Mouse (Mus musculus): ENCODE results near the gene Scml4. TPM values are rescaled to one million over a fixed set of nuclear protein-coding genes. Genes with fewer than 3 reads are reported as not detected.

Gene Scml4
- polyA plus RNA-seq, 1 experiment = 32.9 TPM

DNA sequence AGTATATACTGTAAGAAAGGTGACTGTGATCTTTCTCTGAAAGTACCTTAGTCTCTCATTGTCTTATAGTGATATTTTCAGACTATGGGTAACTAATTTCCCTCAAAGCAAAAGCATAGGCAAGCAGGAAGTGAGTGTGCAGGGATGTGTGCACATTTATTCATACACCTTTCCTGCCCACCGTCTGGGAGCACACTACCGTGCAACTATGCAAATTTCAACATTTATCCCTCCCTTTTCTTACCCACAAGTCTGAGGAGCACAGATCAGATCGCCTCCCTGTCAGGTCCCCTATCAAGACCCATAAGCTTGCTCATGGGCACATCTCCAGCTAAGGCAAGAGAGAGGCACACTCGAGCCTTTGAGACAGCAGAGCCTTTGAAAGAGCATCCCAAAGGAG lies 41.2 kb downstream of the Scml4 start:
- Histone ChIP-seq H3K4me1 (replicated peaks; ENCODE audit: control insufficient read depth, insufficient read depth, low read length) (peaks cover 40% of the 10 kb centered on the region), H3K27me3 (ENCODE audit: control insufficient read depth, insufficient read depth, low read length) (no peaks in the 10 kb centered on the region), H3K4me3 (ENCODE audit: control insufficient read depth, insufficient read depth, low read length) (no peak overlapping the region), H3K36me3 (ENCODE audit: control insufficient read depth, insufficient read depth, low read length) (no peaks in the 10 kb centered on the region), H3K27ac (ENCODE audit: control insufficient read depth, insufficient read depth, low read length) (peak overlapping the region; percentile 39; the same call in 1 of the 2 replicates)
- WGBS = 29% methylated on average over 4 of the region's 4 CpGs
- DNase-seq = no peak
- TF ChIP-seq POLR2A (IDR thresholded peaks at IDR 0.05; ENCODE audit: control insufficient read depth, extremely low read depth, insufficient read depth, low read length, poor library complexity) (no peak), CTCF (IDR thresholded peaks at IDR 0.05; ENCODE audit: borderline replicate concordance, control insufficient read depth, extremely low read depth, insufficient read depth, low read length, poor library complexity) (no peak)

DNA sequence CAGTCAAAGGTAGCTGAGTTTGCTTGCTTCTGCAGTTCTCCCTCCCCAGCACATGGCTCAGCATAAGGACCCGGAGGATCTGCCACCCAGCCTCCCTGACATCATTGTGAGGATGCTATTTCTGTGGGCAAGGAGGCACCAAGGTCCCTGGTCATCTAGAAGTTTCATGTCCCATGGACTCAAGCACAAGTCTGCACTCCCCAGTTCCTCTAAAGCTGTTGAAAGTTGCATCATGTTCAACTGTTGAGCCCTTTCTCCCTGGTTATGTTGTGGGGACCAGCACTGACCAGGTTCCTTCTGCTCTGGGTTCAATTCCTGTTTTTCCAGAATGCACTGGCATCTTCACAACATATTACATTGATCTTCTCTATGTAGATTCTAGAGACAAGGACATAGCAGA lies 42.9 kb downstream of the Scml4 start:
- WGBS = 89% methylated on average over 1 of the region's 1 CpGs
- H3K4me1 ChIP-seq (replicated peaks; ENCODE audit: control insufficient read depth, insufficient read depth, low read length) = peaks cover 30% of the 10 kb centered on the region
- no peaks in the 10 kb centered on the region for H3K36me3 ChIP-seq (ENCODE audit: control insufficient read depth, insufficient read depth, low read length)
- DNase-seq = no peak
- no peak overlapping the region for H3K4me3 ChIP-seq (ENCODE audit: control insufficient read depth, insufficient read depth, low read length)
- TF ChIP-seq POLR2A (IDR thresholded peaks at IDR 0.05; ENCODE audit: control insufficient read depth, extremely low read depth, insufficient read depth, low read length, poor library complexity) = no peak
- no peak for TF ChIP-seq CTCF (IDR thresholded peaks at IDR 0.05; ENCODE audit: borderline replicate concordance, control insufficient read depth, extremely low read depth, insufficient read depth, low read length, poor library complexity)
- H3K27me3 ChIP-seq (ENCODE audit: control insufficient read depth, insufficient read depth, low read length) = no peaks in the 10 kb centered on the region
- H3K27ac ChIP-seq (ENCODE audit: control insufficient read depth, insufficient read depth, low read length) = no peak overlapping the region

DNA sequence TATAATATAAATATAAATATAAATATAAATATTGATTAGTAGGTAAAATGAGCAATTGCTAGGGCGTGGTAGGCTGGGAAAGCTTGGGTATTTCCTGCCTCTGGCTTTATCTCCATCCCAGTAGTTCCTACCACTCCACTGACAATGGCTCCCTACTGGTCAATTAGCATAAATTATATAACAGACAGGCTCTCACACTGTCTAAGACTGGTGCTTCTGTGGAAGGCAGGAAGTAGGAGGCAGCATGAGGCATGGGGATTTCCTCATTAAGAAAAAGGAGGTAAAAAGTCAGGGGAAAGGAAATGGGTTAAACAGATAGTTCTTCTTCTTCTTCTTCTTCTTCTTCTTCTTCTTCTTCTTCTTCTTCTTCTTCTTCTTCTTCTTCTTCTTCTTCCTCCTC lies 48.4 kb downstream of the Scml4 start:
- no peak for DNase-seq
- 94% methylated on average over 1 of the region's 1 CpGs for WGBS
- no peak overlapping the region for H3K27ac ChIP-seq (ENCODE audit: control insufficient read depth, insufficient read depth, low read length)
- TF ChIP-seq CTCF (IDR thresholded peaks at IDR 0.05; ENCODE audit: borderline replicate concordance, control insufficient read depth, extremely low read depth, insufficient read depth, low read length, poor library complexity) (no peak), POLR2A (IDR thresholded peaks at IDR 0.05; ENCODE audit: control insufficient read depth, extremely low read depth, insufficient read depth, low read length, poor library complexity) (no peak)
- no peaks in the 10 kb centered on the region for H3K36me3 ChIP-seq (ENCODE audit: control insufficient read depth, insufficient read depth, low read length)
- H3K27me3 ChIP-seq (ENCODE audit: control insufficient read depth, insufficient read depth, low read length) = no peaks in the 10 kb centered on the region
- H3K4me1 ChIP-seq (replicated peaks; ENCODE audit: control insufficient read depth, insufficient read depth, low read length) = peaks cover 3% of the 10 kb centered on the region; the same call in 1 of the 2 replicates
- no peak overlapping the region for H3K4me3 ChIP-seq (ENCODE audit: control insufficient read depth, insufficient read depth, low read length)

DNA sequence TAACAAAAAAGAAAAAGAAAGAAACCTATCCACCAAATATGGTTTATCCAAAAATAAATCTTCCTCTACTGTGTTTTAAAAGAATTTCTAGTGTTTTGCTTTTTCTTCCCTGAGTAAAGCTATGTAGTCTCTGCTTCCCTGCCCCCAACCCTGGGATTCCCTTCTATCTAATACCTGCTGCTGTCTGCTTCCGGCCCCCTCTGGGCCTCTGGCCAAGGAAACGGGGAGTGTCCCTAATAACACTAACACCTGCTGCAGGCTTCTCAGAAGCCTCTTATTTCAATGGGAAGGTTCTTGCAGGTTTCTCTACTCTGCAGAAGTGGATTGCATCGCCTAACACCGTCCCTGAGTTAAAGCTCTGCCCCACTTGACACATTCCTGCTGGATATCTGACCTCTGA lies 50.4 kb downstream of the Scml4 start:
- Histone ChIP-seq H3K27ac (ENCODE audit: control insufficient read depth, insufficient read depth, low read length) (no peak overlapping the region), H3K36me3 (ENCODE audit: control insufficient read depth, insufficient read depth, low read length) (no peaks in the 10 kb centered on the region), H3K27me3 (ENCODE audit: control insufficient read depth, insufficient read depth, low read length) (no peaks in the 10 kb centered on the region), H3K4me1 (replicated peaks; ENCODE audit: control insufficient read depth, insufficient read depth, low read length) (peaks cover 3% of the 10 kb centered on the region; the same call in 1 of the 2 replicates), H3K4me3 (ENCODE audit: control insufficient read depth, insufficient read depth, low read length) (no peak overlapping the region)
- no peak for DNase-seq
- 89% methylated on average over 4 of the region's 4 CpGs for WGBS
- TF ChIP-seq POLR2A (IDR thresholded peaks at IDR 0.05; ENCODE audit: control insufficient read depth, extremely low read depth, insufficient read depth, low read length, poor library complexity) = no peak

DNA sequence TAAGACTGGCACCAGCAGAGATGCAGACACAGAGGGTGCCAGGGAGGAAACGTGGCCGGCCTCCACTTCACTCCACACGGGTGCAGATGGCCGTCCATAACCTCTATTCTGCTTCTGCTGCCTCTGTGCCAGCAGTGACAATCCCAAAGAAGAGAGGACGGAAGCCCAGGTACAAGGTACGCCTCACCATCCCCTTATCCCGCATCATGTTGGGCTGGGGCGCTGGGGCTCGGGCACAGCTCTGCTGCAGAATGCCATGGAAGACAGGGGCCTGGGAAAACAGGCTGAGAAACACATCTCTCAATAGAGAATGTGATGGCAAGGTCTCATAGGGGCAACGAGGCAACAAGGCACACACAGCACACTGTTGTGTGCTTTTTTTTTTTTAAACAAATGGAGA lies 51.9 kb downstream of the Scml4 start:
- WGBS = 97% methylated on average over 10 of the region's 10 CpGs
- Histone ChIP-seq H3K27me3 (ENCODE audit: control insufficient read depth, insufficient read depth, low read length) (no peaks in the 10 kb centered on the region), H3K4me1 (replicated peaks; ENCODE audit: control insufficient read depth, insufficient read depth, low read length) (peaks cover 3% of the 10 kb centered on the region; the same call in 1 of the 2 replicates), H3K36me3 (ENCODE audit: control insufficient read depth, insufficient read depth, low read length) (no peaks in the 10 kb centered on the region), H3K4me3 (ENCODE audit: control insufficient read depth, insufficient read depth, low read length) (no peak overlapping the region), H3K27ac (ENCODE audit: control insufficient read depth, insufficient read depth, low read length) (no peak overlapping the region)
- DNase-seq = no peak
- TF ChIP-seq CTCF (IDR thresholded peaks at IDR 0.05; ENCODE audit: borderline replicate concordance, control insufficient read depth, extremely low read depth, insufficient read depth, low read length, poor library complexity) (no peak), POLR2A (IDR thresholded peaks at IDR 0.05; ENCODE audit: control insufficient read depth, extremely low read depth, insufficient read depth, low read length, poor library complexity) (no peak)

DNA sequence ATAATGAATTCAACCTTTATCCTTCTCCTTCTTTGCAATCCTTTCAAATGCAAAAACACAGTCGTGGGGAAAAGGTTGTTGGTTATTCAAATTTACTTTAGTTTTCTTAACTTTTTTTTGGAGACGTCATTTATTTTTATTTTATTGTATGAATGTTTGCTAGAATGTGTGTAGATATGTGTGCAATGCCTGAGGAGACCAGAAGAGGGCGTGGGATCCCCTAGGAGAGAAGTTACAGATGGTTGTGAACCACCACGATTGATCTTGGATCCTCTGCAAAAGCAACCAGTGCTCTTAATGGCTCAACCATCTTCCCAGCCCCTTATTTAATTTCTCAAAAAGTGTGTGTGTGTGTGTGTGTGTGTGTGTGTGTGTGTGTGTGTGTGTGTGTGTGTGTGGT lies 53.0 kb downstream of the Scml4 start:
- no peak for TF ChIP-seq CTCF (IDR thresholded peaks at IDR 0.05; ENCODE audit: borderline replicate concordance, control insufficient read depth, extremely low read depth, insufficient read depth, low read length, poor library complexity)
- peaks cover 3% of the 10 kb centered on the region; the same call in 1 of the 2 replicates for H3K4me1 ChIP-seq (replicated peaks; ENCODE audit: control insufficient read depth, insufficient read depth, low read length)
- no peak overlapping the region for H3K27ac ChIP-seq (ENCODE audit: control insufficient read depth, insufficient read depth, low read length)
- no peak for DNase-seq
- no peak overlapping the region for H3K4me3 ChIP-seq (ENCODE audit: control insufficient read depth, insufficient read depth, low read length)
- H3K36me3 ChIP-seq (ENCODE audit: control insufficient read depth, insufficient read depth, low read length) = no peaks in the 10 kb centered on the region
- 84% methylated on average over 4 of the region's 4 CpGs for WGBS
- H3K27me3 ChIP-seq (ENCODE audit: control insufficient read depth, insufficient read depth, low read length) = no peaks in the 10 kb centered on the region

DNA sequence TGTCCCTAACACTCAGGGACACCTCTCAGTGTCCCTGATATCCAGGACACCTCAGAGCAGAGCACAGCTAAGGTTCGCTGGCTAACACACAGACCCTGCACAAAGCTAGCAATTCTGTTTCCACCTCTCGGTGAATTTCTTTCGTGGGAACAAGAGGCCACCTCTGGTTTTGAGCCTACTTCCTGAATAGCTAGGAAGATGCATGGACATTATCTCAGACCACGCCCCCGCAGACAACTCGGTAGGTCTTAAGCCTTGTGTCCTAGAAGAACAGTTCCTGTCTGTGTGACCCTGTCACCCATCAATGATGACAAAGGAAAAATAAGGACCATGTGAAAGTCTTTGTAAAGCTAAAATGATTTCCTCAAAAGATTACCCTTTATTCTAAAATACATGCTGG lies 54.0 kb downstream of the Scml4 start:
- H3K4me3 ChIP-seq (ENCODE audit: control insufficient read depth, insufficient read depth, low read length) = no peak overlapping the region
- no peak for DNase-seq
- H3K27ac ChIP-seq (ENCODE audit: control insufficient read depth, insufficient read depth, low read length) = no peak overlapping the region
- peaks cover 3% of the 10 kb centered on the region; the same call in 1 of the 2 replicates for H3K4me1 ChIP-seq (replicated peaks; ENCODE audit: control insufficient read depth, insufficient read depth, low read length)
- TF ChIP-seq POLR2A (IDR thresholded peaks at IDR 0.05; ENCODE audit: control insufficient read depth, extremely low read depth, insufficient read depth, low read length, poor library complexity) = no peak
- TF ChIP-seq CTCF (IDR thresholded peaks at IDR 0.05; ENCODE audit: borderline replicate concordance, control insufficient read depth, extremely low read depth, insufficient read depth, low read length, poor library complexity) = no peak
- H3K36me3 ChIP-seq (ENCODE audit: control insufficient read depth, insufficient read depth, low read length) = no peaks in the 10 kb centered on the region
- H3K27me3 ChIP-seq (ENCODE audit: control insufficient read depth, insufficient read depth, low read length) = no peaks in the 10 kb centered on the region
- 67% methylated on average over 6 of the region's 6 CpGs for WGBS
